Mouse (Mus musculus) heart, embryonic 10.5 days (tissue): Measurements from ENCODE around the gene Tcf7l1. TPM values are rescaled to one million over a fixed set of nuclear protein-coding genes. Genes with fewer than 3 reads are reported as not detected.
"Not testable (repeated sequence)": the region's sequence is repeated elsewhere in the genome, so short reads cannot be mapped to it uniquely, and the experiment has no call there.

ENCODE experiments used
- DNase-seq: peaks from one replicate; pipeline ENCODE4 v3.0.0-alpha.2; 2017; ENCODE audit warnings: low spot score
- H3K27ac ChIP-seq: fragments of 300-500 bp; sonication (generic); 2 replicates; pipeline ENCODE4 v1.5.1; 2016; ENCODE audit warnings: mild to moderate bottlenecking
- H3K27me3 ChIP-seq: fragments of 300-500 bp; sonication (generic); 2 replicates; pipeline ENCODE4 v1.6.1; 2016; ENCODE audit warnings: mild to moderate bottlenecking; ENCODE audit not compliant: poor library complexity, insufficient read depth, severe bottlenecking
- H3K36me3 ChIP-seq: fragments of 300-500 bp; sonication (generic); 2 replicates; pipeline ENCODE4 v1.6.1; 2016; ENCODE audit warnings: mild to moderate bottlenecking, moderate library complexity
- H3K4me1 ChIP-seq: fragments of 300-500 bp; sonication (generic); 2 replicates; pipeline ENCODE4 v1.6.1; 2016; ENCODE audit warnings: mild to moderate bottlenecking
- H3K4me3 ChIP-seq: fragments of 300-500 bp; sonication (generic); 2 replicates; pipeline ENCODE4 v1.5.1; 2016; ENCODE audit warnings: mild to moderate bottlenecking, moderate library complexity
- H3K9me3 ChIP-seq: fragments of 300-500 bp; sonication (generic); 2 replicates; pipeline ENCODE4 v1.6.1; 2016; ENCODE audit warnings: mild to moderate bottlenecking, moderate library complexity
- WGBS: fragments of 180-500 bp; shearing (Covaris S2); methylation state at CpG from one replicate; pipeline ENCODE4 v1.1.7; 2016; 5-methylcytosine and 5-hydroxymethylcytosine counted together
- polyA plus RNA-seq: library from polyadenylated mRNA; unstranded; fragments of >200 nt; fragmentation: Nextera tagmentation; extraction: Ambion mirVana; gene quantifications from 2 replicates; pipeline ENCODE4 v1.2.1, GENCODE M21; 2016

Tcf7l1 gene
- 14.7 and 25.9 TPM in 2 replicates for polyA plus RNA-seq

- Histone ChIP-seq H3K4me1 (peaks cover 27% of the 10 kb centered on the region; the same call in 1 of the 2 replicates), H3K27ac (peak within 1 kb of the TSS; percentile 94), H3K9me3 (no peaks in the 10 kb centered on the region), H3K4me3 (peak within 1 kb of the TSS; percentile 90), H3K27me3 (no peaks in the 10 kb centered on the region), H3K36me3 (peaks cover 8% of the 10 kb centered on the region)
- WGBS: under 1% methylated on average over 79 of the region's 80 CpGs
- DNase-seq: peak; percentile 95
Observed at GRCm38 (mm10) chr6:72788892-72789699, at the start of gene Tcf7l1. Tcf7l1 (minus strand) TSS chr6:72789254.

GRCm38 (mm10) chr6:72837756-72838155 is 48.7 kb upstream of the Tcf7l1 start:
- H3K4me3 ChIP-seq: no peak overlapping the region
- no peak overlapping the region for H3K27ac ChIP-seq
- peaks cover 27% of the 10 kb centered on the region for H3K36me3 ChIP-seq
- no peaks in the 10 kb centered on the region for H3K9me3 ChIP-seq
- DNase-seq: no peak
- no peaks in the 10 kb centered on the region for H3K27me3 ChIP-seq
- 88% methylated on average over 4 of the region's 4 CpGs for WGBS
- peaks cover 2% of the 10 kb centered on the region; the same call in 1 of the 2 replicates for H3K4me1 ChIP-seq

DNA sequence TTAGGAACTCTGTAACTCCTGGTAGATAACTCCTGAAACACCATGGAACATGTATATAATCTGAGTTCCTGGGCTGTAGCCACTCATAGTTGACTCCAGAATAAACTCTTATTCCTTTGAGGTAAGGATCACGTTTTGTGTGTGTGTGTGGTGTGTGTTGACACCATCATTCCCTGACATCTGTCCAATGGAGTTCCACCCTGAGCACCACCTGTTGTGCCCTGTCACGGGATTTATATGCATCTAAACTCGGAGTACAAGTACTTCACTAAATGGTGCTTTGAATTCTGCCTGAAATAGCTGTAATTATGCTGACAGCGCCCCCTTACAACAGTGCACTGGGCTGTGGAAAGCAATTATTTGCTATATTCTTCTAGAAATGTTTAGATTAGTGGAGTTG is 45.5 kb upstream of the Tcf7l1 start:
- Histone ChIP-seq H3K9me3 (no peaks in the 10 kb centered on the region), H3K36me3 (peaks cover under 1% of the 10 kb centered on the region; the same call in 1 of the 2 replicates), H3K4me1 (peaks cover 2% of the 10 kb centered on the region; the same call in 1 of the 2 replicates), H3K4me3 (no peak overlapping the region), H3K27ac (no peak overlapping the region), H3K27me3 (no peaks in the 10 kb centered on the region)
- DNase-seq: no peak
- 73% methylated on average over 4 of the region's 4 CpGs for WGBS

DNA sequence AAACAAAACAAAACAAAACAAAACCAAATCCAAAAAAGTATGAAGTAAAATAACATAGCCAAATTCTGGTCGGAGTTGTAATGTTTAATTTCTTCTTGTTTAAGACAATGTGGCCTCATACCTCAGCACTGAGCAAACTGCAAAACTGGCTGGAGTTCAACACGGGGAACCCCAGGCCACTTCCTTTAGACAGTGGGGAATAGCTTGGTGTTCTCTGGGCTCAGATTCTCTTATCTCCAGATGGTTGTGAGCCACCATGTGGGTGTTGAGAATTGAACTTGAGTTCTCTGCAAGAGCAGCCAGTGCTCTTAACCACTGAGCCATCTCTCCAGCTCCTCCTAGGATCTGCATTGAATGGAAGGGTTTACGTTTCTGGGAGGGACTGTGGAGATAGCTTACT is 42.8 kb upstream of the Tcf7l1 start:
- Histone ChIP-seq H3K27ac (no peak overlapping the region), H3K27me3 (peaks cover under 1% of the 10 kb centered on the region; the same call in 1 of the 2 replicates), H3K9me3 (no peaks in the 10 kb centered on the region), H3K4me1 (peaks cover 7% of the 10 kb centered on the region; the same call in 1 of the 2 replicates), H3K4me3 (no peak overlapping the region), H3K36me3 (no peaks in the 10 kb centered on the region)
- 56% methylated on average over 3 of the region's 3 CpGs for whole genome bisulfite sequencing
- peak; percentile 52 for DNase-seq

DNA sequence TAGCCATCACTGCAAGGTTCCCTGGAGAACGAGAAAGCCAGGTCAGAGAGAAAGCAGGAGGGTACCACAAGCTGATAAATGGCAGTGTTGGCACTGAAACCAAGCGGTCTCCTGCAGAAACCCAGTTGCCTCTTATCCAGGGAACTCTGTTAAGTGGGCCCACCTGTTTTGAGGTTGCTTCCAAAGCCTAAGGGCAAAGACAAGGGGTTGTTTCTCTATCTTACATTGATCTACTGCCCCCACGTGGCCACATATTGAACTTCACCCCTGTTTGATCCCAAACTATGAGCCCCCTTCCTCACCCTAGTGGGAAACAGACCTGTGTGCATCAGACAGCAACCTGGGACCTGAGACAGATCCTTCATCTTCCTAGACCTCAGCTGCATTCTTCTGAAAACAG is 42.2 kb upstream of the Tcf7l1 start:
- Histone ChIP-seq H3K4me3 (no peak overlapping the region), H3K9me3 (no peaks in the 10 kb centered on the region), H3K36me3 (no peaks in the 10 kb centered on the region), H3K27me3 (peaks cover 6% of the 10 kb centered on the region), H3K4me1 (peaks cover 7% of the 10 kb centered on the region; the same call in 1 of the 2 replicates), H3K27ac (no peak overlapping the region)
- DNase-seq: peak; percentile 81
- WGBS: 33% methylated on average over 3 of the region's 3 CpGs

GRCm38 (mm10) chr6:72828857-72829256 is 39.8 kb upstream of the Tcf7l1 start:
- DNase-seq: no peak
- 83% methylated on average over 3 of the region's 3 CpGs for WGBS
- no peaks in the 10 kb centered on the region for H3K9me3 ChIP-seq
- no peak overlapping the region for H3K4me3 ChIP-seq
- no peaks in the 10 kb centered on the region for H3K36me3 ChIP-seq
- H3K4me1 ChIP-seq: peaks cover 16% of the 10 kb centered on the region
- H3K27me3 ChIP-seq: peaks cover 14% of the 10 kb centered on the region
- no peak overlapping the region for H3K27ac ChIP-seq

DNA sequence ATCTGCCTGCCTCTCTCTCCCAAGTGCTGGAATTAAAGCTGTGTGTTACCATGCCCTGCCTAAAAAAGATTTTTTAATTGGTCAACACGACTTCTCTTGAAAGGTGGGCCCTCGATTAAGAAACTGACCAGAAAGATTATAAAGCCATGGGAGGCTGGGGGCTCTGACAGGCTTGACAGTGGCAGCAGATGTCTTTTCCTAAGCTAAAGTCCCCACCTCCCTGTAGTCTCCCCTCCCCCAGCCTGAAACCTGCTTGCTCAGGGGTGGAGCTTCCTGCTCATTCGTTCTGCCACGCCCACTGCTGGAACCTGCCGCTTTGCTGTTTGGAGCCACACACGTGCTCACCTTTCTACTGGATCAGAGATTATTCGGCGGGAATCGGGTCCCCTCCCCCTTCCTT is 39.0 kb upstream of the Tcf7l1 start:
- H3K36me3 ChIP-seq, DNase-seq, H3K27ac ChIP-seq, H3K4me3 ChIP-seq, H3K9me3 ChIP-seq: not testable (repeated sequence)
- 6% methylated on average over 9 of the region's 9 CpGs for WGBS
- H3K4me1 ChIP-seq: peaks cover 16% of the 10 kb centered on the region
- peaks cover 14% of the 10 kb centered on the region for H3K27me3 ChIP-seq

- DNase-seq: no peak
- Histone ChIP-seq H3K27ac (peak overlapping the region; percentile 72; the same call in 1 of the 2 replicates), H3K4me1 (peaks cover 16% of the 10 kb centered on the region), H3K36me3 (no peaks in the 10 kb centered on the region), H3K9me3 (no peaks in the 10 kb centered on the region), H3K4me3 (peak overlapping the region; percentile 57; the same call in 1 of the 2 replicates), H3K27me3 (peaks cover 14% of the 10 kb centered on the region)
- WGBS: 41% methylated on average over 9 of the region's 9 CpGs
Observed at GRCm38 (mm10) chr6:72825762-72826161, 36.7 kb upstream of the Tcf7l1 start.

- Histone ChIP-seq H3K4me3 (peak overlapping the region; percentile 57), H3K27me3 (peaks cover 14% of the 10 kb centered on the region), H3K4me1 (peaks cover 16% of the 10 kb centered on the region), H3K36me3 (no peaks in the 10 kb centered on the region), H3K27ac (peak overlapping the region; percentile 72), H3K9me3 (no peaks in the 10 kb centered on the region)
- DNase-seq: no peak
- WGBS: 4% methylated on average over 26 of the region's 26 CpGs
Observed at GRCm38 (mm10) chr6:72824971-72825737, 36.1 kb upstream of the Tcf7l1 start.

- Histone ChIP-seq H3K9me3 (no peaks in the 10 kb centered on the region), H3K27me3 (no peaks in the 10 kb centered on the region), H3K27ac (no peak overlapping the region), H3K36me3 (no peaks in the 10 kb centered on the region), H3K4me3 (no peak overlapping the region), H3K4me1 (no peaks in the 10 kb centered on the region)
- no peak for DNase-seq
- 80% methylated on average over 9 of the region's 9 CpGs for WGBS
Observed at GRCm38 (mm10) chr6:72813456-72813855, 24.4 kb upstream of the Tcf7l1 start.

DNA sequence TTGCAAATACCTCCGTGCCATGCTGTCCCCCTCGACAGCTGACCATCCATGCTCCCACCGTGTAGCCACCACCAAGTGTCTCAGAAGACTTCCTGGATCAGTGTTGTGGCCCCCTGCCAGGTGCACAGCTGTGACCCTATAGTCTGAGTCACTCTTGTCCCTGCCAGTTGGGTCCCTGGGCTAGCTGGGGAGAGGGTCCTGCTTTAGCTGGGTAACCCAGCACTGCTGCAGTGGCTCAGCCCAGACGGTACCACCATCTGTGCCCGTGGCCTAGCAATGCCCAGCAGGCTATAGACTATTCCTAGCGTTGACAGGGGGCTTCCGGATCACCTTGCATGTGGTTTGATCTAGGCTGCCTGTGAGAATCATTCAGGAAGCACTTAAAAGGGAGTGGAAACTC is 21.2 kb upstream of the Tcf7l1 start:
- Histone ChIP-seq H3K9me3 (no peaks in the 10 kb centered on the region), H3K27ac (no peak overlapping the region), H3K27me3 (no peaks in the 10 kb centered on the region), H3K36me3 (no peaks in the 10 kb centered on the region), H3K4me1 (no peaks in the 10 kb centered on the region), H3K4me3 (no peak overlapping the region)
- WGBS: 74% methylated on average over 7 of the region's 7 CpGs
- no peak for DNase-seq

GRCm38 (mm10) chr6:72809522-72810149 is 20.6 kb upstream of the Tcf7l1 start:
- DNase-seq: no peak
- Histone ChIP-seq H3K27me3 (no peaks in the 10 kb centered on the region), H3K4me3 (no peak overlapping the region), H3K9me3 (no peaks in the 10 kb centered on the region), H3K36me3 (no peaks in the 10 kb centered on the region), H3K4me1 (no peaks in the 10 kb centered on the region), H3K27ac (no peak overlapping the region)
- WGBS: 71% methylated on average over 4 of the region's 4 CpGs
